Comparison of ENCODE assay signal across 8 mouse cellular contexts in genomic region chr12:98920194-98920991, GRCm38 (mm10). TPM values are rescaled to one million over a fixed set of nuclear protein-coding genes. Genes with fewer than 3 reads are reported as not detected.
DNase-seq lines count a peak whose midpoint lies in the region; ATAC-seq and TF ChIP-seq lines count a peak whose summit lies in the region.

Gene Ttc8, plus strand, starts transcription at chr12:98920574.

- no peak for TF ChIP-seq CTCF in layer of hippocampus, adult 2 months (conservative IDR thresholded peaks at IDR 0.05)
- no peak for TF ChIP-seq CTCF in lung, adult 2 months (IDR thresholded peaks at IDR 0.05; ENCODE audit: insufficient read depth, low read length)

- peak; percentile 86 for DNase-seq in MN1 (ENCODE audit: low spot score)
- DNase-seq in cerebellum, adult 9-10 months = peak; percentile 93
- DNase-seq in forelimb bud, embryonic 11.5 days (ENCODE audit: low read depth, low spot score) = peak; percentile 90
- peak; percentile 84 for DNase-seq in heart, postnatal 4 days
- DNase-seq in layer of hippocampus, adult 2 months (ENCODE audit: low spot score in 2 of 2) = peak; percentile 86 to 87
- DNase-seq in lung, adult 2 months = peak; percentile 78
- DNase-seq in testis, postnatal 14 days (ENCODE audit: low spot score) = peak; percentile 85

- no peak for TF ChIP-seq POLR2A in lung, adult 2 months (IDR thresholded peaks at IDR 0.05; ENCODE audit: borderline replicate concordance, extremely low read depth, low read depth, low read length)

- H3K27ac ChIP-seq in layer of hippocampus, adult 2 months = peak within 1 kb of the TSS; percentile 98

- 0 out of 2 replicates have a peak, but pooled peaks have one; percentile 46 for ATAC-seq in neutrophil, adult 5-6 weeks (ENCODE audit: extremely low read depth, insufficient number of reproducible peaks, low FRiP score, poor library complexity, severe bottlenecking)

- H3K4me1 ChIP-seq in lung, adult 2 months (ENCODE audit: control insufficient read depth, insufficient read depth, low read length) = no peaks in the 10 kb centered on the region

- peak within 1 kb of the TSS; percentile 83 for H3K4me3 ChIP-seq in layer of hippocampus, adult 2 months
- H3K4me3 ChIP-seq in lung, adult 2 months (replicated peaks; ENCODE audit: extremely low read depth, low read depth, low read length) = peak within 1 kb of the TSS; percentile 83

- 1% methylated on average over 35 of the region's 35 CpGs for WGBS in lung, adult 2 months

RNA-seq across cellular contexts. Expression of gene Ttc8, which starts in this region (rescaled TPM):
- 10 to 100 TPM; 11.8 to 12.5 TPM for total RNA-seq in heart, postnatal 4 days (2021)
- 10 to 100 TPM; 43.7 to 59.0 TPM for total RNA-seq in layer of hippocampus, adult 2 months (2021)
- 9.6 and 10.5 TPM in 2 replicates for polyA plus RNA-seq in lung, adult 2 months (2012; rRNA removed)
- total RNA-seq in neutrophil, adult 5-6 weeks (2017) = 2.0 TPM in 1 of 2 replicates, not detected in the other

Comparison
In these comparisons a context has a peak if more than half of its experiments do, and no peak if none do; other contexts are left out.
1. Peak in every context shown above with its lines: DNase-seq, ATAC-seq, H3K4me3 ChIP-seq and H3K27ac ChIP-seq.